Mouse (Mus musculus) cortical plate, adult 2 months (tissue): ENCODE measurements around the gene Gm4707. TPM values are rescaled to one million over a fixed set of nuclear protein-coding genes. Genes with fewer than 3 reads are reported as not detected.
"Not testable (repeated sequence)": the region's sequence is repeated elsewhere in the genome, so short reads cannot be mapped to it uniquely, and the experiment has no call there.

Source experiments
- H3K27ac ChIP-seq: fragments of 200-500 bp; 2 replicates; pipeline ENCODE4 v1.5.1; 2012; ENCODE audit warnings: low read length, control low read depth, inconsistent platforms; ENCODE audit not compliant: insufficient read depth
- H3K4me1 ChIP-seq: fragments of 200-500 bp; 2 replicates; pipeline ENCODE4 v1.6.1; 2011; ENCODE audit warnings: low read length; ENCODE audit not compliant: control insufficient read depth, insufficient read depth
- H3K4me3 ChIP-seq: fragments of 200-500 bp; 2 replicates; pipeline ENCODE4 v1.5.1; 2011; ENCODE audit warnings: mild to moderate bottlenecking, low read length, control low read depth; ENCODE audit not compliant: insufficient read depth
- CTCF ChIP-seq: fragments of 200-500 bp; IDR thresholded peaks from 2 replicates; pipeline ENCODE4 v1.5.1; 2011; ENCODE audit warnings: mild to moderate bottlenecking, control low read depth, low read length; ENCODE audit not compliant: insufficient read depth; ENCODE audit errors: extremely low read depth
- POLR2A ChIP-seq: fragments of 200-500 bp; IDR thresholded peaks from 2 replicates; pipeline ENCODE4 v1.6.1; 2011; ENCODE audit warnings: mild to moderate bottlenecking, low read length, control low read depth; ENCODE audit not compliant: insufficient read depth; ENCODE audit errors: extremely low read depth
- polyA plus RNA-seq: library from polyadenylated mRNA; depleted of rRNA; stranded (reverse); fragments of >200 nt; gene quantifications from 2 replicates; pipeline ENCODE4 v1.2.3, GENCODE M21; 2012; rRNA removed

Gene Gm4707
- polyA plus RNA-seq, 1 experiment: 1.6 TPM

GRCm38 (mm10) chr17:71445191-71445590, 14.5 kb downstream of the Gm4707 start:
- Histone ChIP-seq H3K4me3 (no peak overlapping the region), H3K4me1 (no peaks in the 10 kb centered on the region), H3K27ac (no peak overlapping the region)
- no peak for TF ChIP-seq POLR2A
- TF ChIP-seq CTCF: no peak

GRCm38 (mm10) chr17:71444718-71445117, 15.0 kb downstream of the Gm4707 start:
- Histone ChIP-seq H3K4me1 (no peaks in the 10 kb centered on the region), H3K27ac (no peak overlapping the region), H3K4me3 (no peak overlapping the region)
- TF ChIP-seq CTCF: no peak
- TF ChIP-seq POLR2A: no peak

DNA sequence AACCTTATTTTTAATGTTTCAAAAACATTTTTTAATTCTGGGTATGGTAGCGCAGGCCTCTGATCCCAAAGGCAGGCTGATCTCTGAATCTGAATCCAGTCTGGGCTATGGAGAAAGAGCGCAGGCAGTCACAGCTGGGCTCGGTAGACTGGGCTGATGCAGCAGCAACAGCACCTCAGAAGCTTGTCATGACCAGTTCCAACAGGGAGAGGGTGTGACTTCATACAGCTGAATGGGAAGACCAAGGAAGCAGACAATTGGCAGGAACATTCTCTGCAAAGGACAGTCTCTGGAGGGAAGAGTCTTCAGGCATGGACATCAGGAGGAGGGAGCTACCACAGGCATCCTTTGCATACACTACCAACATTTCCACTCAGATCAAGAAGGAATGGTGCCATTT, 15.6 kb downstream of the Gm4707 start:
- no peak overlapping the region for H3K27ac ChIP-seq
- H3K4me3 ChIP-seq: no peak overlapping the region
- H3K4me1 ChIP-seq: no peaks in the 10 kb centered on the region
- TF ChIP-seq CTCF: no peak
- no peak for TF ChIP-seq POLR2A

GRCm38 (mm10) chr17:71443273-71443672, 16.4 kb downstream of the Gm4707 start:
- TF ChIP-seq CTCF (no peak), POLR2A (no peak)
- Histone ChIP-seq H3K4me1 (no peaks in the 10 kb centered on the region), H3K27ac (no peak overlapping the region)

GRCm38 (mm10) chr17:71422502-71422901, 37.2 kb downstream of the Gm4707 start:
- H3K4me3 ChIP-seq, H3K27ac ChIP-seq, H3K4me1 ChIP-seq: not testable (repeated sequence)

More at GRCm38 (mm10) chr17:71443273-71443672, 16.4 kb downstream of the Gm4707 start:
- H3K4me3 ChIP-seq: no peak overlapping the region

DNA sequence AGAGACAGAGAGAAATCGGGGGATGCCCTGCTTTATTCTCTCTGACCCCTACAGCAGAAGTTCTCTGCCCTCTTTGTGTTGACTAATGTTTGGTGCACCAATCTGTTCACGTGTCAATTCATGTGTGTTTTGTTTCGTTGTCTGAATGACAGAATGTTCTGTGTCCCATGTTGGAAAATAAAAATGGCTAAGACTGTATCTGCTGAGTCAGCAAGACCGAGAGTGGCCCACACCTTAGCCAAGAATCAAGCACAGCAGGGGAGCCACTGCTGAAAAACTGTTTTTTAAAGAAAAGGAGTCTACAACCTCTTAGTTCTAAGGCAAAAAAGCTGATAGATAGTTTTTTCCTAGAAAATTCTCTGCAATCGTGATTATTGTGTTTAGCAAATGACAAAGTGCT, 40.3 kb downstream of the Gm4707 start:
- H3K27ac ChIP-seq, H3K4me1 ChIP-seq, H3K4me3 ChIP-seq: not testable (repeated sequence)

- no peak overlapping the region for H3K4me3 ChIP-seq
- no peak for TF ChIP-seq CTCF
- TF ChIP-seq POLR2A: no peak
- H3K4me1 ChIP-seq: no peaks in the 10 kb centered on the region
- H3K27ac ChIP-seq: no peak overlapping the region
Observed at GRCm38 (mm10) chr17:71417008-71417407, 42.7 kb downstream of the Gm4707 start.

Other genes with a start within 250 kb of the Gm4707 start
- gene Emilin2, start 147.9 kb downstream of the Gm4707 start, polyA plus RNA-seq: 1.7 and 2.5 TPM in 2 replicates
- 23.7 and 26.6 TPM in 2 replicates for gene Smchd1, start 15.4 kb upstream of the Gm4707 start, polyA plus RNA-seq
- gene Ndc80, start 66.9 kb upstream of the Gm4707 start, polyA plus RNA-seq: 0.17 and 0.38 TPM in 2 replicates
- 1.7 and 2.0 TPM in 2 replicates for gene Spdya, start 92.1 kb upstream of the Gm4707 start, polyA plus RNA-seq
- gene Wdr43, start 156.0 kb upstream of the Gm4707 start, polyA plus RNA-seq: 18.6 and 23.3 TPM in 2 replicates
- gene Togaram2, start 213.3 kb upstream of the Gm4707 start, polyA plus RNA-seq: 1.7 and 1.8 TPM in 2 replicates